Mouse (Mus musculus) ovary, postnatal 14 days (tissue): ENCODE results near the gene Bace2.
A peak's percentile ranks its signal among the peaks of the same experiment; 100 is the strongest.

Experiments
- DNase-seq: peaks from one replicate; pipeline ENCODE4 v3.0.0; 2022; ENCODE audit warnings: low spot score

Bace2 gene

GRCm38 (mm10) chr16:97401741-97402140 lies 45.2 kb downstream of the Bace2 start:
- no peak for DNase-seq

DNA sequence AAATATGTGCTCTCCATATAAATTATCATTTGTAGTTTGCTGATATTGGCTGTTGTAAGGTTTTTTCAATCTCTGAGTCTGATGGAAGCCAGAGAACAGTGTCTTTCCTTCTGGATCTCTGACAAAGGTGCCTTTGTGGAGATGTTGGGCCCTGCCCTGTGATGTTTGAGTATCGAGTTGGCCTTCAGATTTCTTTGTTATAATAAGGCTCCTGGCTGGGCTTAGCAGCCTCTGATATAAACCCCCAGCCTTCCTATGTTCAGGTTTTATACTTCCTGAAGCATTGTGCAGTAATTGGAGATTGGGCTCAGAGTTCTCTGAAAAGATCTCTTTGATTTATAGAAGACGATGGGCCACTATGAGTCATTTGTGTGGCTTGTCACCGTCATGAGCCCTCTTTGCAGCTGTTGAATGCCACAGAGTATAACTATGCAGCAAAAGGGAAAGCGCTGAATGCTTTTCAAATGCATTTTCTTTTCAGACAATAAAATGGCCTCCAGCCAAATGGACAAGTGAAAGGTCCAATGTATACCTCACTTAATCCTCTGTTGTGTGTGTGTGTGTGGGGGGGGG lies 45.8 kb downstream of the Bace2 start:
- DNase-seq = no peak

GRCm38 (mm10) chr16:97405476-97406012 lies 49.0 kb downstream of the Bace2 start:
- DNase-seq = no peak

DNA sequence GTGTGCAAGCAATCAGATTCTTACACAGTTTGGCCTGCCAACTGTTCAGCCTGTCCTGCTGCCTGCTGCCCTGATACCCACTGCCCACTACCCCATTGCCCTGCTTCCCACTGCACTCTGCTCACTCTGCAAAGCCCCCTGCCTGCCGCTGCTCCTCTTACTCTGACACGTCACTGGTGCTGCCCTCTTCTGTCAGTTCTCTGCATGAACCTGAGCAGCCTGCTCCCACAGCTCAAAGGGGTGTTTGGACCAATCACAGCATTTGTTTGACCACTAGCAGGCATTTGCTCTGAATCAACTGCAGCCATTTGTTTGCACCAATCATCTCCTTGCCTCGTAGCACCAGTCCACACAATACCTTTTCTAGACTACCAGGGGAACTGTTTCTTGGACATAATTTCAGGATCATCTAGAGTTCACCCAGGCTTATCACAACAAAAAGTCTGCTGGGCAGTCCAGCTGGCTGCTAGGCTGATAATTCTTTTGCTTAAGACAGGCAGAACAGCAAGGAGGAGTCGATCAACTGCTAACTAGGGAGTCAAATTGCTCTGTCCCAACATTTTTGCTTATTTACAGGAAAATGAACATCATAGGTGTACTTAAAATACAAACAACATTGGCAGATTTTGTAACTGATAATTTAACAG lies 61.5 kb downstream of the Bace2 start:
- peak; percentile 55 for DNase-seq

- no peak for DNase-seq
Observed at GRCm38 (mm10) chr16:97418749-97419453, 62.4 kb downstream of the Bace2 start.

DNA sequence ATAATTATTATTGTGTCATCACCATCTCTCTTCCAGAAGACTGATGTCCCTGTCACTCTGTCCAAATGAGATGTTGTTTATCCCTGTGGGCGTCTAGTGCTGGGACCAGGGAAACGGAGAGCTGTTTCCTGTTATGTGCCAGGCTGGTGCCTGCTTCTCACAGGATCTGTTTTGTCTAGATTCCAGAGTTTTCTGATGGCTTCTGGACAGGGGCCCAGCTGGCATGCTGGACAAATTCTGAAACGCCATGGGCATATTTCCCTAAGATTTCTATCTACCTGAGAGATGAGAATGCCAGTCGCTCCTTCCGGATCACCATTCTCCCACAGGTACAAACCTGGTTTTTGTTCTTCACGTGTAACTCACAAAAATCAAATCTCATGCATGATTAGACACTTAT lies 65.1 kb downstream of the Bace2 start:
- DNase-seq = no peak

GRCm38 (mm10) chr16:97423627-97424026 lies 67.1 kb downstream of the Bace2 start:
- no peak for DNase-seq

DNA sequence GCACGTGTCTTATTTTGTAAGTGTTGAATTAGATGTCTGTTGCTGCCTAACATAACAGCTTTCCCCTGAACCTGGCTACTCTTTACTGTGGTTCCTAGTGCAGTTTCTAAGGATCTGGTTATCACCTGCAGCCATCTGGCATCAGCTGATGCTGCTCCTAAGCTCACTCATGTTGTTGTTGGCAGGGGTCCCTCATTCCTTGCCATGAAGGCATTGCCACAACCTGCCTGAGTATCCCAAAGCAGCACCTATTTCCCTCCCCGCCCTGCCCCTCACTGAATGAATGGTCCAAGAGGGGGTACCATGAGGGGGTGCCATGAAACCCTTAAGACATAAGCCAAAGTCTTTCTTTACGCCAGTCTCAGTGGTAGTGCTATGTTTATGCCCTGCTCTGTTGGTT lies 71.5 kb downstream of the Bace2 start:
- no peak for DNase-seq

- DNase-seq = no peak
Observed at GRCm38 (mm10) chr16:97430091-97430490, 73.5 kb downstream of the Bace2 start.

- DNase-seq = peak; percentile 7
Observed at GRCm38 (mm10) chr16:97431328-97431727, 74.8 kb downstream of the Bace2 start.

- no peak for DNase-seq
Observed at GRCm38 (mm10) chr16:97434206-97434605, 77.7 kb downstream of the Bace2 start.

DNA sequence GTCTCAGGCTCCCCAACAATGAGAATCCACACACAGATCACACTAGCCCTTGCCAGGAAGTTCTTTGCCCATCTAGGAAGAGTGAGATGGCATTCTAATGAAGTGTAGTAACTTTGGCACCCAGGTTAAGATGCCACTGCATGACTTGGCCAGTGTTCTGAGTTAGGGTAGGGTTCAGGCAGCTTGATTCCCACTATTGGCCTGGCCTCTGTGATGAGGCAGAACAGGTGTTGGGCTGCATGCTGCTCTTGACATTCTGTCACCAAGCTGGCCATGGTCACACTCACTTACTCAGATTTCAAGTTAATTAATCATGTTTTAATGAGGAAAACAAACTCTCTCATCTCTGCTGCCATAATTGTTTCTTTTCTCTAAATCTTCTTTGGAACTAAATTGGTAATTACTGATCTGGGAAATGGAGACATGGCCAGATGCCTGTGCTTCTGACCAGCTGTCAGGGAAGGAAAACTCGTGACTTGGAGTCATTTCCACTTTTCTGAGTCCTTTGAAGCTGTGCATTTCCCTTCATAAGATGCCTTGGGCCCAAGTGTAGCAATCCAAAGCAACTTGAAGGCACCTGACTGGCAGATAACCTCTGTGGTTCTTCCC lies 81.0 kb downstream of the Bace2 start:
- DNase-seq = no peak

- DNase-seq = no peak
Observed at GRCm38 (mm10) chr16:97438191-97438590, 81.6 kb downstream of the Bace2 start.

GRCm38 (mm10) chr16:97441967-97442366 lies 85.4 kb downstream of the Bace2 start:
- no peak for DNase-seq

GRCm38 (mm10) chr16:97443670-97444263 lies 87.2 kb downstream of the Bace2 start:
- DNase-seq = peak; percentile 41

DNA sequence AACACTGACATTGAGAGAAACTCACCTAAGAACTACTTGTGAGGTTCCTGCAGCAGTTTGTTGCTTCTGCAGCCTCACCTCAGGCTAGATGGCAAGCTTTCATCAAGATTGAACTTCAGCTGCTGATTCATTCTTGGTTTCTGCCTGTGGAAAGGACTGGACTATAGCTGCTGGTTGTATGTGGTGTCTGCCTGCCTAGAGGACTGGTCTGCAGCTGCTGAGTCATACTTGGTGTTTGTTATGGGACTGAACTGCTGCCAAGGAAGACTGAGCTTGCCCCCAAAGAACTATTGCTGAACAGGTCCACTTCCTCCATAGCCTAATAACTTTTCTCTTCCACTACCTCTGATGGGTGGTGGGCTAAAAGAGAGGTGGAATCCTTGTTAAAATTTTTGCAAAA lies 90.8 kb downstream of the Bace2 start:
- DNase-seq = no peak

DNA sequence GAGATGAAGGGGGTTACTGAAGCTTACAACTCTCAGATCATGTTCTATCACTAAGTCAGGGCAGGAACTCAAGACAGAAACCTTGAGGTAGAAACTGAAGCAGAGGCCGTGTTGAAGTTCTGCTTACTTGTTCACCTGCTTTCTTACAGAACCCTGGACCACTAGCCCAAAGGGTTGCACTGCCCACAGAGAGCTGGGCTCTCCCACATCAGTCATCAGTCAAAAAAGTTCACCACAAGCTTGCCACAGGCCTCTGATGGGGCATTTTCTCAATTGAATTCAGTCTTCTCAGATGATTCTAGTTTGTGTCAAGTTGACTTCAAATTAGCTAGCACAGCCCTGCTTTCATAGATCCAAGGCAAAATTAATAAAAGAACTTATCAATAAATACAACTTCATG lies 103.3 kb downstream of the Bace2 start:
- DNase-seq = no peak

- no peak for DNase-seq
Observed at GRCm38 (mm10) chr16:97461271-97461670, 104.7 kb downstream of the Bace2 start.

- DNase-seq = no peak
Observed at GRCm38 (mm10) chr16:97462481-97463181, 106.1 kb downstream of the Bace2 start, which contains the start of gene Mx1. Mx1 (minus strand) TSS chr16:97462907.

- no peak for DNase-seq
Observed at GRCm38 (mm10) chr16:97466182-97466957, 109.8 kb downstream of the Bace2 start.

DNA sequence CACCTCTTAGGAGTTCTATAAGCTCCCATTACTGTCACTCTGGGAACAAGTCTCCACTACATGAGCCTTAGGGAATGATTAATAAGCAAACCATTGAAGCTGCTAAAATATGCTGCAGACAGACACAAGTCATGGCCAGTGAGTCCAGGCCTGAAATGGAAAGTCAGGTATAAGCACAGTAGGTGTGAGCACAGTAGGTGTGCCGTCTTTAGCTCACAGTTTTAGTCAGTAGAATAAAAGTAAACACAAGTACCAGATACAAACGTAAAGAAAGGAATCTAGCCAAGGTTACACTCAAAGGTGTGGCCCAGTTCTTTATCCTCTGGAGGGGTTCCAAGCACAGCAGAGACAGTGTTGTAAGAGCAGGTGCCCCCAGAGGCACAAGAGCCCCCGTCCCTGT lies 110.9 kb downstream of the Bace2 start:
- no peak for DNase-seq
